8 mouse cellular contexts compared by ENCODE assay signal in genomic region chr10:128524111-128524731, GRCm38 (mm10). TPM values are rescaled to one million over a fixed set of nuclear protein-coding genes. Genes with fewer than 3 reads are reported as not detected.
DNase-seq lines count a peak whose midpoint lies in the region; ATAC-seq and TF ChIP-seq lines count a peak whose summit lies in the region.

No protein-coding gene starts in this region.

- peak overlapping the region; percentile 99 for H3K4me2 ChIP-seq in hindbrain, embryonic 13.5 days
- H3K4me2 ChIP-seq in midbrain, embryonic 11.5 days, result peak overlapping the region; percentile 100

- no peak for TF ChIP-seq POLR2A in kidney, adult 2 months (IDR thresholded peaks at IDR 0.05; ENCODE audit: low read depth, low read length)

- H3K9ac ChIP-seq in hindbrain, embryonic 13.5 days, result peak overlapping the region; percentile 81
- peak overlapping the region; percentile 68 for H3K9ac ChIP-seq in midbrain, embryonic 11.5 days (ENCODE audit: low read length)

- ATAC-seq in hindbrain, embryonic 13.5 days (ENCODE audit: low FRiP score), result no peak
- ATAC-seq in midbrain, embryonic 11.5 days (ENCODE audit: low FRiP score), result no peak
- ATAC-seq in monocyte, adult 5-6 weeks (replicated peaks; ENCODE audit: insufficient number of reproducible peaks, low FRiP score, low TSS enrichment, poor library complexity, severe bottlenecking), result no peak

- DNase-seq in kidney, adult 2 months, result no peak
- no peak for DNase-seq in kidney, adult 18-20 months
- DNase-seq in R1 (ENCODE audit: low read depth, low spot score), result peak; percentile 58
- DNase-seq in midbrain, embryonic 11.5 days (ENCODE audit: low spot score, missing footprints), result peak; percentile 91
- no peak for DNase-seq in right cerebral cortex, adult 2 months (ENCODE audit: low spot score in 2 of 2)
- DNase-seq in frontal cortex, postnatal 14 days (ENCODE audit: low spot score in 2 of 2), result no peak

- no peak for TF ChIP-seq CTCF in kidney, adult 2 months (conservative IDR thresholded peaks at IDR 0.05; ENCODE audit: insufficient read depth, insufficient read length, low read depth, low read length)

- H3K4me1 ChIP-seq in kidney, adult 2 months (ENCODE audit: control insufficient read depth, insufficient read depth, low read length), result no peaks in the 10 kb centered on the region; the same call in 1 of the 2 replicates
- H3K4me1 ChIP-seq in hindbrain, embryonic 13.5 days (replicated peaks), result peaks cover 29% of the 10 kb centered on the region
- 0 out of 2 replicates have a peak, but pooled peaks cover 5% of the 10 kb centered on the region for H3K4me1 ChIP-seq in midbrain, embryonic 11.5 days (ENCODE audit: control insufficient read depth, insufficient read depth, low read length)

- no peaks in the 10 kb centered on the region for H3K9me3 ChIP-seq in hindbrain, embryonic 13.5 days
- no peaks in the 10 kb centered on the region for H3K9me3 ChIP-seq in midbrain, embryonic 11.5 days (ENCODE audit: control insufficient read depth, low read length)

- H3K27ac ChIP-seq in kidney, adult 2 months (ENCODE audit: insufficient read depth, low read depth, low read length), result no peak overlapping the region
- peak overlapping the region; percentile 69; the same call in 1 of the 2 replicates for H3K27ac ChIP-seq in hindbrain, embryonic 13.5 days
- H3K27ac ChIP-seq in midbrain, embryonic 11.5 days (ENCODE audit: low read depth, low read length), result no peak overlapping the region

- peak overlapping the region; percentile 69 for H3K4me3 ChIP-seq in kidney, adult 2 months (ENCODE audit: insufficient read depth, low read depth, low read length)
- peak overlapping the region; percentile 70 for H3K4me3 ChIP-seq in hindbrain, embryonic 13.5 days
- H3K4me3 ChIP-seq in midbrain, embryonic 11.5 days (ENCODE audit: low read depth, low read length), result peak overlapping the region; percentile 72

- no peaks in the 10 kb centered on the region for H3K36me3 ChIP-seq in kidney, adult 2 months (ENCODE audit: control insufficient read depth, insufficient read depth, low read length)
- H3K36me3 ChIP-seq in hindbrain, embryonic 13.5 days, result peaks cover 13% of the 10 kb centered on the region; the same call in 1 of the 2 replicates
- H3K36me3 ChIP-seq in midbrain, embryonic 11.5 days (ENCODE audit: control insufficient read depth, insufficient read depth, low read length), result no peaks in the 10 kb centered on the region; the same call in 1 of the 2 replicates

- WGBS in kidney, adult 2 months, result 58% methylated on average over 11 of the region's 11 CpGs
- 7% methylated on average over 11 of the region's 11 CpGs for WGBS in hindbrain, embryonic 13.5 days
- 5% methylated on average over 11 of the region's 11 CpGs for WGBS in midbrain, embryonic 11.5 days

- H3K27me3 ChIP-seq in kidney, adult 2 months (replicated peaks; ENCODE audit: control insufficient read depth, insufficient read depth, low read length), result no peaks in the 10 kb centered on the region
- H3K27me3 ChIP-seq in hindbrain, embryonic 13.5 days, result peaks cover 24% of the 10 kb centered on the region
- H3K27me3 ChIP-seq in midbrain, embryonic 11.5 days (ENCODE audit: control insufficient read depth, insufficient read depth, low read length), result peaks cover 21% of the 10 kb centered on the region

RNA-seq across cellular contexts. Expression of gene Esyt1, which starts 1.4 kb away (rescaled TPM):
- 24.5 and 25.5 TPM in 2 replicates for polyA plus RNA-seq in kidney, adult 2 months (2012; rRNA removed)
- polyA plus RNA-seq in hindbrain, embryonic 13.5 days (2015; fragmentation: Nextera tagmentation; extraction: Ambion mirVana), result 16.4 and 17.6 TPM in 2 replicates
- 15.6 and 18.1 TPM in 2 replicates for polyA plus RNA-seq in midbrain, embryonic 11.5 days (2014; fragmentation: Nextera tagmentation; extraction: Ambion mirVana)
- total RNA-seq in monocyte, adult 5-6 weeks (2017), result 135 to 345 TPM (median 157 TPM) in 3 replicates

RNA-seq across cellular contexts. Expression of gene Zc3h10, which starts 23.4 kb away (rescaled TPM):
- polyA plus RNA-seq in kidney, adult 2 months (2012; rRNA removed), result 10.0 and 11.3 TPM in 2 replicates
- polyA plus RNA-seq in hindbrain, embryonic 13.5 days (2015; fragmentation: Nextera tagmentation; extraction: Ambion mirVana), result 19.7 and 20.9 TPM in 2 replicates
- 16.0 and 19.0 TPM in 2 replicates for polyA plus RNA-seq in midbrain, embryonic 11.5 days (2014; fragmentation: Nextera tagmentation; extraction: Ambion mirVana)
- total RNA-seq in monocyte, adult 5-6 weeks (2017), result 16.1 to 26.5 TPM (median 19.1 TPM) in 3 replicates

RNA-seq across cellular contexts. Expression of gene Rpl41, which starts 24.9 kb away (rescaled TPM):
- polyA plus RNA-seq in kidney, adult 2 months (2012; rRNA removed), result 1,799 and 2,275 TPM in 2 replicates
- polyA plus RNA-seq in hindbrain, embryonic 13.5 days (2015; fragmentation: Nextera tagmentation; extraction: Ambion mirVana), result 2,639 and 2,680 TPM in 2 replicates
- polyA plus RNA-seq in midbrain, embryonic 11.5 days (2014; fragmentation: Nextera tagmentation; extraction: Ambion mirVana), result 2,670 and 2,991 TPM in 2 replicates
- total RNA-seq in monocyte, adult 5-6 weeks (2017), result 2,103 to 2,260 TPM (median 2,168 TPM) in 3 replicates

RNA-seq across cellular contexts. Expression of gene Myl6b, which starts 25.7 kb away (rescaled TPM):
- polyA plus RNA-seq in kidney, adult 2 months (2012; rRNA removed), result 8.4 and 10.6 TPM in 2 replicates
- 4.1 and 4.2 TPM in 2 replicates for polyA plus RNA-seq in hindbrain, embryonic 13.5 days (2015; fragmentation: Nextera tagmentation; extraction: Ambion mirVana)
- polyA plus RNA-seq in midbrain, embryonic 11.5 days (2014; fragmentation: Nextera tagmentation; extraction: Ambion mirVana), result 3.4 and 3.7 TPM in 2 replicates
- total RNA-seq in monocyte, adult 5-6 weeks (2017), result not detected in 3 replicates

RNA-seq across cellular contexts. Expression of gene Myl6, which starts 30.3 kb away (rescaled TPM):
- polyA plus RNA-seq in kidney, adult 2 months (2012; rRNA removed), result 897 and 1,416 TPM in 2 replicates
- polyA plus RNA-seq in hindbrain, embryonic 13.5 days (2015; fragmentation: Nextera tagmentation; extraction: Ambion mirVana), result 933 and 943 TPM in 2 replicates
- 683 and 746 TPM in 2 replicates for polyA plus RNA-seq in midbrain, embryonic 11.5 days (2014; fragmentation: Nextera tagmentation; extraction: Ambion mirVana)
- 2,131 to 2,768 TPM (median 2,315 TPM) in 3 replicates for total RNA-seq in monocyte, adult 5-6 weeks (2017)

Comparison
In these comparisons a context has a peak if more than half of its experiments do, and no peak if none do; other contexts are left out.
1. DNase-seq: peak in R1 (single experiment) and midbrain, embryonic 11.5 days (single experiment); none in kidney, adult 2 months (single experiment), kidney, adult 18-20 months (single experiment), right cerebral cortex, adult 2 months (0 of 2) and frontal cortex, postnatal 14 days (0 of 2).
2. Peak in every context shown above with its lines, with median percentiles within 50 percentile points of each other: H3K4me3 ChIP-seq.